Mouse (Mus musculus) neural tube, embryonic 14.5 days (tissue): ENCODE results near the gene Plpp2. TPM values are rescaled to one million over a fixed set of nuclear protein-coding genes. Genes with fewer than 3 reads are reported as not detected.

Experiments
- ATAC-seq: fragments of 200-750 bp; cut with Nextera tagmentation; 2 replicates; pipeline ENCODE4 v1.8.0; 2017; ENCODE audit warnings: low read depth, mild to moderate bottlenecking, moderate TSS enrichment, moderate library complexity
- H3K27ac ChIP-seq: fragments of 300-500 bp; sonication (generic); 2 replicates; pipeline ENCODE4 v1.5.1; 2014; ENCODE audit warnings: low read depth, mild to moderate bottlenecking, control low read depth, low read length, moderate library complexity, mixed read lengths
- H3K27me3 ChIP-seq: fragments of 300-500 bp; sonication (generic); 2 replicates; pipeline ENCODE4 v1.6.1; 2014; ENCODE audit warnings: low read length; ENCODE audit not compliant: control insufficient read depth, insufficient read depth
- H3K36me3 ChIP-seq: fragments of 300-500 bp; sonication (generic); 2 replicates; pipeline ENCODE4 v1.6.1; 2014; ENCODE audit warnings: low read length, mixed read lengths; ENCODE audit not compliant: control insufficient read depth, insufficient read depth
- H3K4me1 ChIP-seq: fragments of 300-500 bp; sonication (generic); 2 replicates; pipeline ENCODE4 v1.6.1; 2014; ENCODE audit warnings: low read length; ENCODE audit not compliant: control insufficient read depth, insufficient read depth
- H3K4me2 ChIP-seq: fragments of 300-500 bp; sonication (generic); 2 replicates; pipeline ENCODE4 v1.6.1; 2014; ENCODE audit warnings: mild to moderate bottlenecking, low read depth, low read length, control low read depth
- H3K4me3 ChIP-seq: fragments of 300-500 bp; sonication (generic); 2 replicates; pipeline ENCODE4 v1.5.1; 2014; ENCODE audit warnings: low read depth, low read length, control low read depth, mixed read lengths
- H3K9ac ChIP-seq: fragments of 300-500 bp; sonication (generic); replicated peaks from 2 replicates; pipeline ENCODE4 v1.6.1; 2014; ENCODE audit warnings: low read depth, mild to moderate bottlenecking, control low read depth, low read length, mixed read lengths
- H3K9me3 ChIP-seq: fragments of 300-500 bp; sonication (generic); 2 replicates; pipeline ENCODE4 v1.6.1; 2016; ENCODE audit warnings: low read length; ENCODE audit not compliant: control insufficient read depth
- WGBS: fragments of 180-500 bp; shearing (Covaris S2); extraction: QIAGEN DNeasy Blood & Tissue Kit; methylation state at CpG from one replicate; pipeline ENCODE4 v1.1.7; 2014; 5-methylcytosine and 5-hydroxymethylcytosine counted together
- polyA plus RNA-seq: library from polyadenylated mRNA; unstranded; fragments of >200 nt; fragmentation: Nextera tagmentation; extraction: Ambion mirVana; gene quantifications from 2 replicates; pipeline ENCODE4 v1.2.1, GENCODE M21; 2014

The Plpp2 gene
- polyA plus RNA-seq, 1 experiment from 2014 or later, result 22.6 TPM

GRCm38 (mm10) chr10:79574796-79575195 is 41.2 kb upstream of the Plpp2 start:
- no peak for ATAC-seq
- Histone ChIP-seq H3K4me1 (no peaks in the 10 kb centered on the region), H3K4me2 (no peak overlapping the region), H3K9me3 (no peaks in the 10 kb centered on the region), H3K36me3 (no peaks in the 10 kb centered on the region), H3K4me3 (no peak overlapping the region), H3K27ac (no peak overlapping the region), H3K9ac (no peak overlapping the region), H3K27me3 (no peaks in the 10 kb centered on the region)
- WGBS, result 93% methylated on average over 6 of the region's 6 CpGs

GRCm38 (mm10) chr10:79574350-79574749 is 40.8 kb upstream of the Plpp2 start:
- no peaks in the 10 kb centered on the region for H3K36me3 ChIP-seq
- no peaks in the 10 kb centered on the region for H3K4me1 ChIP-seq
- H3K4me2 ChIP-seq, result no peak overlapping the region
- no peak overlapping the region for H3K27ac ChIP-seq
- H3K27me3 ChIP-seq, result no peaks in the 10 kb centered on the region
- WGBS, result 90% methylated on average over 8 of the region's 8 CpGs
- H3K4me3 ChIP-seq, result no peak overlapping the region
- H3K9me3 ChIP-seq, result no peaks in the 10 kb centered on the region
- no peak for ATAC-seq
- no peak overlapping the region for H3K9ac ChIP-seq

- Histone ChIP-seq H3K9ac (no peak overlapping the region), H3K27me3 (no peaks in the 10 kb centered on the region), H3K4me3 (no peak overlapping the region), H3K9me3 (no peaks in the 10 kb centered on the region), H3K36me3 (no peaks in the 10 kb centered on the region), H3K4me2 (no peak overlapping the region), H3K27ac (no peak overlapping the region), H3K4me1 (no peaks in the 10 kb centered on the region)
- WGBS, result 90% methylated on average over 6 of the region's 6 CpGs
- ATAC-seq, result no peak
These were observed 40.0 kb upstream of the Plpp2 start for GRCm38 (mm10) chr10:79573611-79574010.

GRCm38 (mm10) chr10:79571314-79571713 is 37.7 kb upstream of the Plpp2 start:
- 93% methylated on average over 2 of the region's 2 CpGs for WGBS
- H3K4me3 ChIP-seq, result no peak overlapping the region
- ATAC-seq, result no peak
- no peak overlapping the region for H3K4me2 ChIP-seq
- no peaks in the 10 kb centered on the region for H3K9me3 ChIP-seq
- no peak overlapping the region for H3K27ac ChIP-seq
- no peak overlapping the region for H3K9ac ChIP-seq
- no peaks in the 10 kb centered on the region for H3K27me3 ChIP-seq
- no peaks in the 10 kb centered on the region for H3K36me3 ChIP-seq
- H3K4me1 ChIP-seq, result no peaks in the 10 kb centered on the region

- ATAC-seq, result no peak
- no peaks in the 10 kb centered on the region for H3K27me3 ChIP-seq
These were observed 36.3 kb upstream of the Plpp2 start for GRCm38 (mm10) chr10:79569921-79570320.

GRCm38 (mm10) chr10:79559716-79560115 is 26.1 kb upstream of the Plpp2 start:
- ATAC-seq, result no peak
- Histone ChIP-seq H3K9ac (no peak overlapping the region), H3K4me3 (no peak overlapping the region), H3K27ac (no peak overlapping the region), H3K4me2 (no peak overlapping the region), H3K4me1 (no peaks in the 10 kb centered on the region), H3K27me3 (no peaks in the 10 kb centered on the region), H3K36me3 (no peaks in the 10 kb centered on the region), H3K9me3 (no peaks in the 10 kb centered on the region)
- 86% methylated on average over 2 of the region's 2 CpGs for WGBS

More at GRCm38 (mm10) chr10:79569921-79570320, 36.3 kb upstream of the Plpp2 start:
- no peak overlapping the region for H3K27ac ChIP-seq
- H3K4me3 ChIP-seq, result no peak overlapping the region
- H3K9ac ChIP-seq, result no peak overlapping the region
- WGBS, result 86% methylated on average over 5 of the region's 5 CpGs
- no peaks in the 10 kb centered on the region for H3K4me1 ChIP-seq
- H3K9me3 ChIP-seq, result no peaks in the 10 kb centered on the region; the same call in 1 of the 2 replicates
- no peak overlapping the region for H3K4me2 ChIP-seq
- no peaks in the 10 kb centered on the region for H3K36me3 ChIP-seq

GRCm38 (mm10) chr10:79557496-79557895 is 23.9 kb upstream of the Plpp2 start:
- ATAC-seq, result no peak
- Histone ChIP-seq H3K4me1 (peaks cover 13% of the 10 kb centered on the region), H3K4me3 (no peak overlapping the region), H3K4me2 (no peak overlapping the region), H3K36me3 (no peaks in the 10 kb centered on the region), H3K9ac (no peak overlapping the region), H3K27me3 (no peaks in the 10 kb centered on the region), H3K27ac (no peak overlapping the region), H3K9me3 (no peaks in the 10 kb centered on the region)
- WGBS, result 91% methylated on average over 5 of the region's 5 CpGs

- no peak overlapping the region for H3K4me2 ChIP-seq
- H3K9ac ChIP-seq, result no peak overlapping the region
- no peaks in the 10 kb centered on the region for H3K9me3 ChIP-seq
- H3K4me1 ChIP-seq, result peaks cover 13% of the 10 kb centered on the region
- H3K4me3 ChIP-seq, result no peak overlapping the region
- H3K27me3 ChIP-seq, result no peaks in the 10 kb centered on the region
- H3K36me3 ChIP-seq, result no peaks in the 10 kb centered on the region
- no peak overlapping the region for H3K27ac ChIP-seq
- no peak for ATAC-seq
- 93% methylated on average over 5 of the region's 5 CpGs for WGBS
These were observed 23.4 kb upstream of the Plpp2 start for GRCm38 (mm10) chr10:79556951-79557350.

GRCm38 (mm10) chr10:79555238-79555724 is 21.7 kb upstream of the Plpp2 start:
- no peak; the same call in 1 of the 2 replicates for ATAC-seq
- H3K9ac ChIP-seq, result peak overlapping the region; percentile 89
- H3K27ac ChIP-seq, result no peak overlapping the region
- WGBS, result 24% methylated on average over 7 of the region's 7 CpGs
- no peaks in the 10 kb centered on the region for H3K9me3 ChIP-seq
- H3K4me2 ChIP-seq, result peak overlapping the region; percentile 85
- H3K4me1 ChIP-seq, result peaks cover 13% of the 10 kb centered on the region
- peak overlapping the region; percentile 83 for H3K4me3 ChIP-seq
- 0 out of 2 replicates have a peak, but pooled peaks cover 2% of the 10 kb centered on the region for H3K36me3 ChIP-seq
- no peaks in the 10 kb centered on the region for H3K27me3 ChIP-seq
